Mouse (Mus musculus): ENCODE measurements around the gene Tstd2.
A peak's percentile ranks its signal among the peaks of the same experiment; 100 is the strongest.

- TF ChIP-seq CTCF (IDR thresholded peaks at IDR 0.05): no peak
- peak; percentile 97 for TF ChIP-seq EP300 (IDR thresholded peaks at IDR 0.05)
Measured at GRCm38 (mm10) chr4:46065695-46066340, 72.7 kb downstream of the Tstd2 start.

Measured in lung, postnatal 0 days (tissue).